Mouse (Mus musculus): ENCODE measurements at regions not wholly inside any gene's neighbourhood (a gene's known extent, or its start where the extent isn't known, plus 50 kb on each side); places are given as distances from the start of the nearest gene placed in this dataset.

DNA sequence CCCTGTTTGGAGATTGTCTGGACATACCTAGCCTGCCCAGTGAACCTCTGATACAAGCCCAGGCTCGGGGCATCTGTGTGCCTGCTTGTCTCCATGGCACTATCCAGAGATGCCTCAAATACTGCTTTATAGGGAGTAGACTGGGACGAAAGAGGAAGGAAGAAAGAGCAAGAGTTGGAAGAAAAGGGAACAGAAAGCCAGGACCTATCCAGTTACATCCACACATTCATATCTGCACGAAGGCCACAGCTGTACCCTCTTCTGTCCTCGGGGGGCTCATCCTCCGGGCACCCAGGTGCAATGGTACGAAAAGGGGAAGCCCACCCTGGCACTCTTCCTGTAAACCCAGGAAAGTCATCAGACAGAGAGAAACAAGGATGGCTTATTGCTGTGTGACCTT lies 129.3 kb downstream of the Sall1 start:
- intact Hi-C loops (cut with DNase I), result no loop called here

GRCm38 (mm10) chr8:88914190-88914589 lies 129.8 kb downstream of the Sall1 start:
- DNase-seq (ENCODE audit: low spot score), result no peak
- intact Hi-C loops (cut with DNase I), result no loop called here

More for the DNA sequence above, 129.3 kb downstream of the Sall1 start:
- DNase-seq (ENCODE audit: low spot score), result no peak

GRCm38 (mm10) chr8:88906244-88906643 lies 137.7 kb downstream of the Sall1 start:
- no peak for DNase-seq (ENCODE audit: low spot score)
- intact Hi-C loops (cut with DNase I), result no loop called here

DNA sequence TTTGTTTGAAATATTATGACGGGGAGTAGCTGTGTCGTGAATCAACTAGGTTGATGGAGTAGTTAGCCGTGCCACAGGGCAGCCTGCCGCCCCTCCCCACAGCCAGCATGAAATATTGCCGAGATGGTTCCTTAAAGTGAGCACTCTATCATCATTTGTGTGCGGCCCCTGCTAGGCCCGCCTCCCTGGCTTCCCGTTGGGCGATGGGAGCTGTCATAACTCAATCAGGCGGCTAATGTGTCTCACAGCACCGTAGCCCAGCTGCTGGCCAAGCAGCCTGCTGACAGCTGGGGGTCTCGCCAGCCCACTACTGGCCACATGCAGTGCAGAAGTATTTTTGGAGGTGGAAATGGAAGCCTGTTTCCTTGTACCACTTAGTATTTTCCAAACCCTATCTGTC lies 140.9 kb downstream of the Sall1 start:
- intact Hi-C loops (cut with DNase I), result no loop called here
- DNase-seq (ENCODE audit: low spot score), result no peak

DNA sequence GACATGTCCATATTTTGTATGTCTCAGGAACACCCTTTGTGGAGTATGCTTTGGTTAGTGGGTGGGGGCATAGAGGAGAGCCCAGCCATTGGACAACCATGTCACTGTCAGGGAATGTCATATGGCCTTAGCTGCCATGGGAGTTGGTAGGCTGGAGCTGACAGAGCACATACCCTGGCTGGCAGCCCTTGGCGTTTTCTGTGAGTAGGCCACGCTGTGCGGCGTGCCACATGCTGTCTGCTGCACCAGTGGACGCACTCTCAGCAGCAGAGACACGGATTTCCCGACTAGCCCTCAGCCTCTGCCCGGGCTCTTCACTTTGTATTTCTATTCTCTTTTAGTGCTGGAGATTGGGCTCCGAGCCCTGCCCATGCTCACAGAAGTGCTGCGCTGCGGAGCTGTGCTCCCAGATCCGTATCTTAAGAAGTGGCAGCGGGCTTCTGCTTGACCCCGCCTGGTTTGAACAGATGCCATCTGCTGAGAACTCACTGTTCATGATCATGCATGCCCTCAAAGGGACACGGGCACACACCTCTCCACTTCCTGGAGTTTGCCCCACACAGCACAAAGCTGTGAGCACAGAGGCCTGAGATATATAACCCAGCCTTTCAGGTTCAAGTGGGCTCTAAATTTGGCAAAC lies 160.1 kb downstream of the Sall1 start:
- DNase-seq (ENCODE audit: low spot score), result no peak
- intact Hi-C loops (cut with DNase I), result no loop called here

GRCm38 (mm10) chr8:88879857-88880256 lies 164.1 kb downstream of the Sall1 start:
- intact Hi-C loops (cut with DNase I), result no loop called here
- DNase-seq (ENCODE audit: low spot score), result peak; percentile 60

- DNase-seq (ENCODE audit: low spot score), result no peak
Observed at GRCm38 (mm10) chr8:88877921-88878320, 166.0 kb downstream of the Sall1 start.

DNA sequence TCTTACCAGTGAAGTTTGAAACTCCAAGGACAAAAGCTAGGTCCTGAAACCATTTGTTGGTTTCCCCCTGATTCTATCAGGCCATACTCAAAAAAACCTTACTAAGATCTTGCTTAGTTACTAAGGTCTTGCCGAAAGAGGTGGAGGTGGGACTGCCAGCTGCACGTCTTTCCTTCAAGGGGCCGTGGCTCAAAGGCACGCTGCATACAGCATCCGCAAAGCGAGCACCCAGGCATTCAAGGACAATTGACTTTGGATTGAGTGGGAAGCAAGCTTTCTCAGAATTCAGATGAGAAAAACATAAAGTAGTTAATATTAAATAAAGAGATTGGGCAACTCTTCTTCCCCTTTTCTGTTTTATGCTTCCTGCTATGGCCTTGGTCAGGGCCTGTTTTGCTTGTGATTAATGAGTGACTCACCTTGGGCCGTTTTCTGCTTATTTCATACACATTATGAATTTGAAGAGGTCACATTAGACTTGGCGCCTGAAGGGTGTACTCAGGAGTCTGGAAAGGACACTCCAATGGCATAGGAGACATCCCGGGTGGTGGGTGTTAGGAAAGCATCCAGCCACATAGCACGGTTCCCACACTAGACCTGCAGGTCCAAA lies 166.1 kb downstream of the Cyld start:
- intact Hi-C loops (cut with DNase I), result no loop called here
- no peak for DNase-seq (ENCODE audit: low spot score)

More at GRCm38 (mm10) chr8:88877921-88878320, 166.0 kb downstream of the Sall1 start:
- intact Hi-C loops (cut with DNase I), result no loop called here

DNA sequence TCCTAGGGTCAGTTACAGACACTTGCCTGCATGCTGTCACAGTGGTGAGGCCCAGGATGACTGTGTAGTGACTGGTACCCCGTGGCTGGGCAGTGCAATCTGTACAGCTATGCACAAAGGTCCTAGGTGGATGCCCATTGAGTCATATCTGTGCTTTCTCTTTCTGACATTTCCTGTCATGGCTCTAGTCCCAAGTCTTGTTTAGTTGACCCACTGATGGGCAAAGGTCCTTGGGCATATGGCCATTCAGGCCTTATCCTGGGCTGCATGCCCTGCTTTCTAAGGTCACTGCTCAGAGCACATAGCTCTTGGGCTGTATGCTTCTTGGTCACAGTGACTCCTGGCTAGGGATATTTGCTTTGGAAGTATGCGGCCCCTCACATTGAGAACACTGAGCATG lies 160.4 kb downstream of the Cyld start:
- intact Hi-C loops (cut with DNase I), result no loop called here
- DNase-seq (ENCODE audit: low spot score), result no peak

- DNase-seq (ENCODE audit: low spot score), result no peak
- intact Hi-C loops (cut with DNase I), result no loop called here
Observed at GRCm38 (mm10) chr8:88853200-88853599, 156.4 kb downstream of the Cyld start.

DNA sequence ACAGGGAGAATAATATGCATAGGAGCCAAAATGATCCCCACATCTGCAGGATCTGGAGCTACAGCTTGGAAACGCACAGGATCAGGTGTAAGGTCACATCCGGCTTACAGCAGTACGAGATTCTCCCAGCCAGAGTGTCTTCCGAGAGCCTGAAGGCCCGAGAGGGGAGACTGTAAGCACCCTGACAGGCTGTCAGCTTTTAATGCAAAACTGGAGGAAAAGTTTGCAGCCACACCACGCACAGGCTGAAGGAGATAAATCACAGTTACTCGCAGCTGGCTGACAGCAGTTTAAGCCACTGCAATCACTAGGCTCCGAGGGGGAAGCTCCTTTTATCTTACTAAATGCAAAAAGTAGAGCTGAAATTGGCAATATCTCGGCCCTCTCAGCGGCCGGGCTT lies 149.1 kb downstream of the Cyld start:
- DNase-seq (ENCODE audit: low spot score), result no peak
- intact Hi-C loops (cut with DNase I), result no loop called here

DNA sequence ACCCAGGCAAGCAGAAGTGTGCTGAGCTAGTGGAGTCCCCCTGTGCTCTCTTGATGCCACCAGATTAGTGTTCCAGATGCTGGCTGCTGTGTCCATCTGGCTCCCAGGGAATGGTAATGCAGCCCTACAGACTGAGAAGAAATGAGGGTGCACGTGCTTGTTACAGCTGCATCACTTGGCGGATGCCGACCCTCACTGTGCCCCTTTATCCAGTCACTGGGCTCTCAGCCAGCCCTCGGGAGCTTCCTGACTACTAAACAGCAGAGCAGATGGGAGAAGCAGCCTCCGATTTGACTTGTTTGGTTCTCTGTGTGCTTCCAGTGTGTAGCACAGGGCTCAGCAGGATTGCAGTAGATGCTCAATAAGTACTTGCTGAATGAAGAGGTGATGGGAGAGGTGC lies 147.5 kb downstream of the Cyld start:
- intact Hi-C loops (cut with DNase I), result no loop called here
- no peak for DNase-seq (ENCODE audit: low spot score)

GRCm38 (mm10) chr8:88842451-88842850 lies 145.6 kb downstream of the Cyld start:
- DNase-seq (ENCODE audit: low spot score), result no peak
- intact Hi-C loops (cut with DNase I), result no loop called here

DNA sequence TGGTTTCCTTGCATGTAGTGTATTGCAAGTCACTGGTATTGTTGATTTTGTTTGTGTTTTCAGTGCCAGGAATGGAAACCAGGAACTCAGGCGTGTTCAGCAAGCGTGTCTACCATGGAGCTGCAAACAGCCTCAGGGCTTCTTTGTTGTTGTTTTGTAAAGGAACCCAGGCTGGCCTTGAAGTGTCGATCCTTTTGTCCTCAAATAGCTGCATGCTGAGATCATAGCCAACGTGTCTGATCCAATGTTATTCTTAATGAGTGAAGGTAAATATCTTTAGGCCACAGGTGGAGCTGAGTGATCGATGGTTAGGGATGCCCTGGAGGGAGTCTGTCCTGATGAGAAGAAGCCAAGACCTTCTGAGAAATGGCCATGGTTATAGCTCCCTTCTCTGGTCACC lies 143.3 kb downstream of the Cyld start:
- intact Hi-C loops (cut with DNase I), result no loop called here
- no peak for DNase-seq (ENCODE audit: low spot score)

GRCm38 (mm10) chr8:88835756-88836291 lies 139.0 kb downstream of the Cyld start:
- DNase-seq (ENCODE audit: low spot score), result no peak
- intact Hi-C loops (cut with DNase I), result no loop called here

DNA sequence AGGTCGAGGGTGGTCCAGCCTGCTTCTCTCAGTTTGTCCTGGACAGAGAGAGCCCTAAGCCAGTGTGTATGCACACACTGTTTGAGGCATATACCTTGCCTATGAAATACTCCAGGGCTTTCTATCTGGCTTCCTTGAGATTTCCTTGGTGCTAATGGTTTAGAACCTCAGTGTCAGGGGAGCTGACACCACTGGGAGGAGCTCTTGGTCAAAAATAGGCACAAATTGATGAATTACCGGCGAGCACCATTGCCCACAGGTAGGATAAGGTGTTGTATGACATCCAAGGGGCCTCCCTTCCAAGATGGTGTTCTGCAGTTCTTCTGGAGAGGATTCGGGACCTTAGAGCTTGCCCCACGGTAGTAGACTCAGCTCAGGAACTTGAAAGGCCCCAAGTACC lies 129.0 kb downstream of the Cyld start:
- DNase-seq (ENCODE audit: low spot score), result no peak
- intact Hi-C loops (cut with DNase I), result no loop called here

DNA sequence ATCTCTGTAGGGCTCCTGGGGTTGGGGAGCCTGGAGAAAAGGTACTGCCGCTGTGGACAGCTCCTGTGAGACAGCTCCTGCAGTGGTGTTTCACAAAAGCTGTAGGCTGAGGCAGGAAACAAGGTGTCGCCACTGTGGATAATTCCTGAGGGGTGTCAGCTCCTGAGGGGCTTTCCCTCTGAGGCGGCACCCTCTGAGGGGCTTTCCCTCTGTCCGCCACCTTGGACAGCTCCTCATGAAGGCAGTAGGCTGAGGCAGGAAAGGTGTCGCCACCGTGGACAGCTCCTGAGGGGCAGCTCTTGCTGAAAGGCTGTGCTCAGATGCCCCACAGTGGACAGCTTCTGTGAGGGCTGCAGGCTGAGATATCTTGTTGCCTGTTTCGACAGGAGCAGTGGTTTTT lies 127.1 kb downstream of the Cyld start:
- no peak for DNase-seq (ENCODE audit: low spot score)
- intact Hi-C loops (cut with DNase I), result no loop called here

DNA sequence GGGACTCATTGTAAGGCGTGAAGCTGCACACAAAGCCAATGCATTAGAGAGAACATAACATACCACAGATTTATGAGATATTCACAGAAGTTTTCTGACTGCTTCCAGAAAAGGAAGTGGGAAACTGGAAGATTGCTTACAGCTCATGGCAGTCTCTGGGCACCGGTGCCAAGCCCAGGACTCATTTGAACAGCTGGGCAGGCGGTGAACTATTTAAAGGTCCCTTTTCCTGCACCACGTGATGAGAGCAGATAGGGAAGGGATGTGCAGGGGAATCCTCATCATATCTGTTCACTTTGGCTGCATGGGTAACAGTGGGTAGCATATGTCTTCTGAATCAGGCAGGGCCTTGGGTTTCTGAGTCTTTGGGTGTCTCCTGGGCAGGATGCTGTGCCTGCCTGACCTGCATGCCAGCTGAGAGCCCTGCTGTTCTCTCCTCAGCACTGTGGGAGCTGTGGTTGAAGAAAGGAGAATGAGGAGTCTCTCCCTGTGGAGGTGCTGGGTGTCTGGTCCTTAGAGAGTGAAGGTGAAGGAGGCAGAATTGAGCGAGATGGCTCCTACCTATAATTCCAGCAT lies 123.5 kb downstream of the Cyld start:
- intact Hi-C loops (cut with DNase I), result no loop called here

DNA sequence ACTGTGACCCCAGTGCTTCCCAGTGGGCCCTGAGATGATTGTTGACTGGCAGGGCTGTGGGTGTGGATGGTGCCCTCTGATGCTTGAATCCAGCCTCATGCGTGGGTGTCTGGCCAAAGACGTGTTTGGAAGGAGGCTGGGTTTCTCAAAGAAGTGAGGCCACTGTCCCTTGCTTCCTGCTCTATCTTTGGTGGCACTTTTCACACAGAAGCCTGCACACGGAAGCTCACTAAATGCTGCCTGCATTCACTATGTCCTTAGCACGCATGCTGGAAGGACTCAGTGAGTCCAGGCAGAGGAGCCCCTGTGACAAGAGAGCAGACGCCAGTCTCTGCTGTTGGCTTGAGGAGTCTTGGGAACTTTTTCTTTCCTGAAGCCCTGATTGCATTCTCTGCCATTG lies 119.6 kb downstream of the Cyld start:
- intact Hi-C loops (cut with DNase I), result no loop called here
- DNase-seq (ENCODE audit: low spot score), result no peak

More for the DNA sequence above, 123.5 kb downstream of the Cyld start:
- DNase-seq (ENCODE audit: low spot score), result no peak

GRCm38 (mm10) chr8:88814246-88814645 lies 117.4 kb downstream of the Cyld start:
- intact Hi-C loops (cut with DNase I), result no loop called here
- DNase-seq (ENCODE audit: low spot score), result no peak

DNA sequence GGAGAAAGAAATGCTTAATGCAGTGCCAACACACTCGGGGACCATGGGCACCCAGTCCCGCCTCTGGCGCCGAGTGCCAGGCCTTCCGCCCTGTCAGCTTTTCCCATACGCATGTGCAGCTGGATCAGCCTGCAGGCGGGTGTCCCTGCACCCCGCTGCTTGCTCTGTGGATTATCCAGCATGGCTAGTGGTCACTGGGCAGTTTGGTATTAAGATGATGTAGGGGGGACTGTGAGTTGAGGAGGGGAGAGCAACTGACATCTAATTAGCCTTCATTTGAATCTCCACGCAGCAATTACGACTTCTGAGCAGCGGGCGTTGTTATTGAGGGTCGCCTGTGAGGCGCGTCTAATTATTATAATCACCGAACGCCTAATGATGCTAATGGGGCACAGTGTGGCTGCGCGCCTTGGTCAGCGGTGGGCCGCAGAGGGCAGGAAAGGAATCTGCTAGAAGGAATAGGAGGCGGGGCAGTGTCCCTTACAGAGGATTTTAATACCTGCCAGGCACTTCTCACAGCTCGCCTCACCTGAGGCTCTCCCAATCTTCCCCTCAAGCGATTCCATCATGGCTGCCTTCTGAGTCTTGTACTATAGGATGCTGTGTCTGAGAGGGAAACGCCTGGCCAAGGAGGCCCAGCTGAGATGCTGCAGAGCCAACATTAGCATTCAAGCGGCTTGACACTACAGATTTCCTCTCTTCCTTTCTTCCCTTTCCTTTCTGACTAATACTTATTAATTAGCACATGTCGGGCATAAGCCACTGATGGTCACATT lies 116.3 kb downstream of the Cyld start:
- no peak for DNase-seq (ENCODE audit: low spot score)
- intact Hi-C loops (cut with DNase I), result no loop called here

Measured in heart, postnatal 25 days (tissue).